10 mouse cellular contexts compared by ENCODE assay signal in genomic region chrX:11254062-11254461, GRCm38 (mm10). TPM values are rescaled to one million over a fixed set of nuclear protein-coding genes. Genes with fewer than 3 reads are reported as not detected.
DNase-seq lines count a peak whose midpoint lies in the region; ATAC-seq lines count a peak whose summit lies in the region.
"Had no signal": no experiment of that assay in that cellular context is flagged by ENCODE, and none has a peak within 500 bp of the region (broad histone marks: within the 10 kb centered on the region; RNA-seq: fewer than 3 reads in every experiment).

No protein-coding gene starts in this region.

- no peaks in the 10 kb centered on the region for H3K36me3 ChIP-seq in heart, embryonic 16.5 days (ENCODE audit: control insufficient read depth, insufficient read depth)
- H3K36me3 ChIP-seq in midbrain, embryonic 16.5 days (ENCODE audit: control insufficient read depth, insufficient read depth, low read length): no peaks in the 10 kb centered on the region

- intact Hi-C loops in left cerebral cortex, postnatal 36 days (cut with DNase I): no loop called here

- H3K27ac ChIP-seq in heart, embryonic 16.5 days (ENCODE audit: low read length): peak overlapping the region; percentile 53
- H3K27ac ChIP-seq in midbrain, embryonic 16.5 days (ENCODE audit: low read length): no peak overlapping the region

- 48% methylated on average over 5 of the region's 5 CpGs for WGBS in heart, embryonic 16.5 days
- WGBS in midbrain, embryonic 16.5 days: 71% methylated on average over 5 of the region's 5 CpGs

- peak; percentile 4 for DNase-seq in adrenal gland, adult 8-10 months
- DNase-seq in adrenal gland, postnatal 4 days (ENCODE audit: low spot score in 2 of 2): no peak
- peak; percentile 2 for DNase-seq in 416B (ENCODE audit: low read depth)
- peak; percentile 28 to 39 for DNase-seq in left cerebral cortex, postnatal 36 days (ENCODE audit: low spot score in 2 of 2)
- DNase-seq in thymus, postnatal 36 days: no peak
- no peak for DNase-seq in cerebellum, adult 9-11 months
- DNase-seq: retina, postnatal 1 day had no signal

- no peaks in the 10 kb centered on the region for H3K9me3 ChIP-seq in heart, embryonic 16.5 days (replicated peaks; ENCODE audit: control insufficient read depth, low read length)
- no peaks in the 10 kb centered on the region for H3K9me3 ChIP-seq in midbrain, embryonic 16.5 days (replicated peaks; ENCODE audit: control insufficient read depth, low read length, poor library complexity, severe bottlenecking)

- no peak overlapping the region for H3K4me3 ChIP-seq in heart, embryonic 16.5 days (ENCODE audit: low read length)
- no peak overlapping the region for H3K4me3 ChIP-seq in midbrain, embryonic 16.5 days (ENCODE audit: low read depth, low read length)
- H3K4me3 ChIP-seq: erythroblast, embryonic 14.5 days had no signal

- H3K4me1 ChIP-seq in heart, embryonic 16.5 days (ENCODE audit: control insufficient read depth, insufficient read depth, low read length): no peaks in the 10 kb centered on the region
- H3K4me1 ChIP-seq in midbrain, embryonic 16.5 days (ENCODE audit: control insufficient read depth, insufficient read depth, low read length): peaks cover 3% of the 10 kb centered on the region

- H3K27me3 ChIP-seq in heart, embryonic 16.5 days (ENCODE audit: control insufficient read depth, insufficient read depth, low read length): no peaks in the 10 kb centered on the region; the same call in 1 of the 2 replicates
- H3K27me3 ChIP-seq in midbrain, embryonic 16.5 days (ENCODE audit: control insufficient read depth, insufficient read depth, low read depth, low read length): no peaks in the 10 kb centered on the region

- H3K9ac ChIP-seq in heart, embryonic 16.5 days (ENCODE audit: low read length): no peak overlapping the region
- H3K9ac ChIP-seq in midbrain, embryonic 16.5 days (ENCODE audit: low read depth, low read length): no peak overlapping the region

- ATAC-seq in heart, embryonic 16.5 days (replicated peaks; ENCODE audit: extremely low read depth, insufficient read depth, low FRiP score): no peak
- no peak for ATAC-seq in midbrain, embryonic 16.5 days

- no peak overlapping the region for H3K4me2 ChIP-seq in heart, embryonic 16.5 days (ENCODE audit: low read depth, low read length)
- no peak overlapping the region for H3K4me2 ChIP-seq in midbrain, embryonic 16.5 days (ENCODE audit: low read length)

RNA-seq across cellular contexts. Expression of gene H2al1a, which starts 45.0 kb away (rescaled TPM):
- total RNA-seq in adrenal gland, adult 8-10 months (2022): not detected
- not detected for total RNA-seq in adrenal gland, postnatal 4 days (2021)
- polyA plus RNA-seq in heart, embryonic 16.5 days (2015; fragmentation: Nextera tagmentation; extraction: Ambion mirVana): not detected in 2 replicates
- not detected for total RNA-seq in left cerebral cortex, postnatal 36 days (2021)
- not detected in 2 replicates for polyA plus RNA-seq in midbrain, embryonic 16.5 days (2015; fragmentation: Nextera tagmentation; extraction: Ambion mirVana)
- polyA plus RNA-seq: erythroblast, embryonic 14.5 days had no signal

RNA-seq across cellular contexts. Expression of gene H2al1b, which starts 48.2 kb away (rescaled TPM):
- total RNA-seq in adrenal gland, adult 8-10 months (2022): not detected
- total RNA-seq in adrenal gland, postnatal 4 days (2021): not detected
- polyA plus RNA-seq in heart, embryonic 16.5 days (2015; fragmentation: Nextera tagmentation; extraction: Ambion mirVana): not detected in 2 replicates
- total RNA-seq in left cerebral cortex, postnatal 36 days (2021): not detected
- not detected in 2 replicates for polyA plus RNA-seq in midbrain, embryonic 16.5 days (2015; fragmentation: Nextera tagmentation; extraction: Ambion mirVana)
- polyA plus RNA-seq: erythroblast, embryonic 14.5 days had no signal

RNA-seq across cellular contexts. Expression of gene H2al1c, which starts 51.4 kb away (rescaled TPM):
- not detected for total RNA-seq in adrenal gland, adult 8-10 months (2022)
- not detected for total RNA-seq in adrenal gland, postnatal 4 days (2021)
- polyA plus RNA-seq in heart, embryonic 16.5 days (2015; fragmentation: Nextera tagmentation; extraction: Ambion mirVana): not detected in 2 replicates
- total RNA-seq in left cerebral cortex, postnatal 36 days (2021): not detected
- not detected in 2 replicates for polyA plus RNA-seq in midbrain, embryonic 16.5 days (2015; fragmentation: Nextera tagmentation; extraction: Ambion mirVana)
- polyA plus RNA-seq: erythroblast, embryonic 14.5 days had no signal

RNA-seq across cellular contexts. Expression of gene H2al1d, which starts 54.6 kb away (rescaled TPM):
- total RNA-seq in adrenal gland, adult 8-10 months (2022): not detected
- not detected for total RNA-seq in adrenal gland, postnatal 4 days (2021)
- not detected in 2 replicates for polyA plus RNA-seq in heart, embryonic 16.5 days (2015; fragmentation: Nextera tagmentation; extraction: Ambion mirVana)
- not detected for total RNA-seq in left cerebral cortex, postnatal 36 days (2021)
- polyA plus RNA-seq in midbrain, embryonic 16.5 days (2015; fragmentation: Nextera tagmentation; extraction: Ambion mirVana): not detected in 2 replicates
- polyA plus RNA-seq: erythroblast, embryonic 14.5 days had no signal

RNA-seq across cellular contexts. Expression of gene H2al1e, which starts 57.7 kb away (rescaled TPM):
- total RNA-seq in adrenal gland, adult 8-10 months (2022): not detected
- total RNA-seq in adrenal gland, postnatal 4 days (2021): not detected
- not detected in 2 replicates for polyA plus RNA-seq in heart, embryonic 16.5 days (2015; fragmentation: Nextera tagmentation; extraction: Ambion mirVana)
- not detected for total RNA-seq in left cerebral cortex, postnatal 36 days (2021)
- not detected in 2 replicates for polyA plus RNA-seq in midbrain, embryonic 16.5 days (2015; fragmentation: Nextera tagmentation; extraction: Ambion mirVana)
- polyA plus RNA-seq: erythroblast, embryonic 14.5 days had no signal

Comparison
In these comparisons a context has a peak if more than half of its experiments do, and no peak if none do; other contexts are left out.
1. DNase-seq: peak in adrenal gland, adult 8-10 months (single experiment), 416B (single experiment) and left cerebral cortex, postnatal 36 days (2 of 2); none in adrenal gland, postnatal 4 days (0 of 2), thymus, postnatal 36 days (0 of 2) and cerebellum, adult 9-11 months (single experiment).